Mouse (Mus musculus) ES-E14 (cell line): ENCODE data around the gene Ccl8. TPM values are rescaled to one million over a fixed set of nuclear protein-coding genes. Genes with fewer than 3 reads are reported as not detected.

Experiments used
- DNase-seq: peaks from one replicate; pipeline ENCODE4 v3.0.0-alpha.2; 2013; ENCODE audit warnings: low read depth, low spot score
- H3K27ac ChIP-seq: 2 replicates; pipeline ENCODE4 v1.5.1; 2012; ENCODE audit warnings: low read depth, mild to moderate bottlenecking, low read length, moderate library complexity, mixed read lengths; ENCODE audit not compliant: poor library complexity, insufficient read depth, severe bottlenecking
- H3K36me3 ChIP-seq: 2 replicates; pipeline ENCODE4 v1.6.1; 2012; ENCODE audit warnings: mild to moderate bottlenecking, low read length, moderate library complexity, mixed read lengths; ENCODE audit not compliant: control insufficient read depth, poor library complexity, insufficient read depth, severe bottlenecking
- H3K4me1 ChIP-seq, 2 experiments: fragments of 150-350 bp in 1 of 2; sonication (generic) in 1 of 2; 2 replicates each; pipeline ENCODE4 v1.6.1; 2012; ENCODE audit warnings: low read length in 2 of 2, mild to moderate bottlenecking in 1 of 2, mixed read lengths in 1 of 2; ENCODE audit not compliant: control insufficient read depth in 2 of 2, insufficient read depth in 2 of 2, poor library complexity in 1 of 2
- H3K4me3 ChIP-seq, 2 experiments: fragments of 150-350 bp in 1 of 2; sonication (generic) in 1 of 2; 2 replicates each; pipeline ENCODE4 v1.5.1; 2012; ENCODE audit warnings: low read length in 2 of 2, low read depth in 1 of 2, mild to moderate bottlenecking in 1 of 2, mixed read lengths in 1 of 2; ENCODE audit not compliant: insufficient read depth in 1 of 2, poor library complexity in 1 of 2, severe bottlenecking in 1 of 2
- H3K9ac ChIP-seq: 2 replicates; pipeline ENCODE4 v1.6.1; 2012; ENCODE audit warnings: low read depth, mild to moderate bottlenecking, low read length, mixed read lengths; ENCODE audit not compliant: poor library complexity, insufficient read depth, severe bottlenecking
- H3K9me3 ChIP-seq: fragments of 150-350 bp; sonication (generic); 2 replicates; pipeline ENCODE4 v1.6.1; 2012; ENCODE audit warnings: low read depth, mild to moderate bottlenecking, low read length; ENCODE audit not compliant: control insufficient read depth, insufficient read depth
- CHD2 ChIP-seq: IDR thresholded peaks from 2 replicates; pipeline ENCODE4 v1.6.1; 2014; ENCODE audit warnings: mild to moderate bottlenecking, low read depth, low read length, inconsistent platforms
- HCFC1 ChIP-seq: IDR thresholded peaks from 2 replicates; pipeline ENCODE4 v1.6.1; 2012; ENCODE audit warnings: low read length, inconsistent platforms, borderline replicate concordance; ENCODE audit not compliant: insufficient read depth
- MAFK ChIP-seq: IDR thresholded peaks from 2 replicates; pipeline ENCODE4 v1.6.1; 2014; ENCODE audit warnings: mild to moderate bottlenecking, low read depth, low read length, inconsistent platforms; ENCODE audit not compliant: insufficient read depth
- ZC3H11A ChIP-seq: IDR thresholded peaks from 2 replicates; pipeline ENCODE4 v1.6.1; 2012; ENCODE audit warnings: low read depth, mild to moderate bottlenecking, inconsistent platforms, low read length, borderline replicate concordance
- ZNF384 ChIP-seq: IDR thresholded peaks from 2 replicates; pipeline ENCODE4 v1.6.1; 2012; ENCODE audit warnings: low read depth, low read length, inconsistent platforms
- in situ Hi-C, 2 experiments: fragments of 600-800 bp; cut with MboI; formaldehyde crosslinking; loops; one replicate each; pipeline ENCODE4 v1.15.1; 2025; ENCODE audit warnings: low sequenced_read_pairs in 2 of 2, inconsistent platforms in 1 of 2; ENCODE audit not compliant: unreplicated experiment in 2 of 2
- total RNA-seq: library from RNA; depleted of rRNA; stranded (reverse); fragments of 300-350 nt; gene quantifications from 2 replicates; pipeline ENCODE4 v1.2.3, GENCODE M21; 2012; rRNA removed

Gene Ccl8
- total RNA-seq, 1 experiment: not detected

- in situ Hi-C loops: no loop called here
- Histone ChIP-seq H3K36me3 (no peaks in the 10 kb centered on the region), H3K9me3 (no peaks in the 10 kb centered on the region), H3K4me3 (no peak overlapping the region), H3K4me1 (no peaks in the 10 kb centered on the region), H3K27ac (no peak overlapping the region), H3K9ac (no peak overlapping the region)
- no peak for DNase-seq
- TF ChIP-seq MAFK (no peak), ZC3H11A (no peak), ZNF384 (no peak), CHD2 (no peak), HCFC1 (no peak)
These were observed 44.1 kb downstream of the Ccl8 start for GRCm38 (mm10) chr11:82159126-82159525.

- in situ Hi-C loops: no loop called here
- no peaks in the 10 kb centered on the region for H3K9me3 ChIP-seq
- peak overlapping the region in 1 of 2 experiments; percentile 9; a peak in 2 of 4 replicates for H3K4me3 ChIP-seq
- H3K4me1 ChIP-seq: no peaks in the 10 kb centered on the region
- DNase-seq: no peak
- H3K27ac ChIP-seq: no peak overlapping the region
- TF ChIP-seq HCFC1: no peak
- TF ChIP-seq CHD2: no peak
- no peak for TF ChIP-seq ZC3H11A
- TF ChIP-seq ZNF384: no peak
- no peak for TF ChIP-seq MAFK
- no peaks in the 10 kb centered on the region for H3K36me3 ChIP-seq
- H3K9ac ChIP-seq: no peak overlapping the region
These were observed 48.3 kb downstream of the Ccl8 start for GRCm38 (mm10) chr11:82163285-82163684.

Other genes with a start within 250 kb of the Ccl8 start
- 0.13 and 0.42 TPM in 2 replicates for gene Asic2, start 146.7 kb upstream of the Ccl8 start, total RNA-seq
- 0.74 and 7.8 TPM in 2 replicates for gene Ccl2, start 79.6 kb upstream of the Ccl8 start, total RNA-seq
- gene Gm17268, start 76.6 kb upstream of the Ccl8 start, total RNA-seq: not detected in 2 replicates
- 0.32 and 6.3 TPM in 2 replicates for gene Ccl7, start 69.5 kb upstream of the Ccl8 start, total RNA-seq
- gene Ccl11, start 57.4 kb upstream of the Ccl8 start, total RNA-seq: not detected in 2 replicates
- not detected in 2 replicates for gene Ccl12, start 13.3 kb upstream of the Ccl8 start, total RNA-seq
- 1.7 TPM in 1 of 2 replicates, not detected in the other for gene Ccl1, start 190.5 kb downstream of the Ccl8 start, total RNA-seq